Mouse (Mus musculus) colon, adult 2 months (tissue): Measurements from ENCODE around the gene Nol10. TPM values are rescaled to one million over a fixed set of nuclear protein-coding genes. Genes with fewer than 3 reads are reported as not detected.

Experiments
- polyA plus RNA-seq: library from polyadenylated mRNA; depleted of rRNA; stranded (reverse); fragments of >200 nt; gene quantifications from 2 replicates; pipeline ENCODE4 v1.2.3, GENCODE M21; 2012; rRNA removed

Gene Nol10
- 1.6 TPM in 2 replicates for polyA plus RNA-seq

DNA sequence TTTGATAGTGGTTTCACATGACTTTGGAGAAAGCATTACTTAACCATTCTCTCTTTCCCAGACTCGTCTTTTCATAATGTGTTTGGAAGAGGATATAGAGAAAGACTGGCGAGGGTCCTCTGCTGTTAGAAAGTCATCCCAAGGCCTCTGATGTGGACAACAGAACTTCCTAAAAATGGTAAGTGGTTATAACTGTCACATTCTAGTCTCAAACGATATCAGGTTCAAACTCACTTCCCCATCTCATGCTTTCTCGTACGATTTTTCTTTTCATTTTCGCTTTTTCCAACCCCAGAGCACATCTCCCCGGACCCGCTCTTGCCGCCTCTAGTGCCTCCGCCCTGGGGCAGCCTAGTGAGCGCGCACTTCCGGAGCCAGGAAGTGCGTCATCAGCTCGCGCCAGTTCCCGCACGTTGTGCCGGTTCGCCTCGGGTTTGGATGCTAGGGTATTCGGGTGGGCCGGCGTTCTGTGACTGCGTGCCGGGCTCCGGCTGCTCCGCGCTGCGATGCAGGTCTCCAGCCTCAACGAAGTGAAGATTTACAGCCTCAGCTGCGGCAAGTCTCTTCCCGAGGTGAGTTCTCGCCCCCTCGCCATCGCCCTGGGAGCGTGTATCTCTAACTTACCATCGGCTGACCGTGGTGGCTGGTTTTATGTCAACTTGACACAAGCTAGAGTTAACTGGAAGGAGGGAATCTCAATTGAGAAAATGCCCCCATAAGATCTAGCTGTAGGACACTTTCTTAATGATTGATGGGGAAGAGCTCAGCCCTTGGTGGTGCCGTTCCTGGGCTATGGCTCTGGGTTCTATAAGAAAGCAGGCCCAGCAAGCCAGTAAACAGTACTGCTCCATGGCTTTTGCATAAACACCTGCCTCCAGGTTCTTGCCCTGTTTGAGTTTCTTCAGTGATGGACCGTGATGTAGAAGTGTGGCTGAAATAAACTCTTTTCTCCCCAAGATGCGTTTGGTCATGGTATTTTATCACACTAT, at the start of gene Nol10:
Nol10 (plus strand) TSS at position 411 of the 989 bp plus-strand sequence.

DNA sequence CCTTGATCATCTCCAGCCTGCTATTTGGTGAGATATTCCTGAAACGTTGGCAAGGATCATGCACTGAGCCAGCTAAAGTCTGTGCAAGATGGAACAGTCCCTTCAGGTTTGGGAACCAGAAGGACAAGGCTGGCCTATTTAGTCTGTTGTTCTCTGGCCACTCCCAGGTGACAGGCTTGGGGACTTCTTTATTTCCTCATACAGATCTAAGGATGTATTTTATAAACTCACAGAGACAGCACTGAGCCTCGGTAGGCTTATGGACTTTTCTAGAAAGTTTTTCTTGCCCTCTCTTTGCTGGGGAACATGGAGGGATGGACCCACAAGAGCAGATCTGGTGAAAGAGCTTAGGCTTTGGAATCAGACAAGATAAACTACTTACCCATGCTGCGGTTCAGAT, 19.0 kb upstream of the Nol10 start, which contains the start of gene Atp6v1c2:
Atp6v1c2 (minus strand) TSS at position 101 of the 400 bp plus-strand sequence.

Other genes with a start within 250 kb of the Nol10 start
- gene Kcnf1, start 171.6 kb upstream of the Nol10 start, polyA plus RNA-seq, result 12.4 and 20.0 TPM in 2 replicates
- gene Pdia6, start 81.9 kb upstream of the Nol10 start, polyA plus RNA-seq, result 48.5 and 48.7 TPM in 2 replicates
- gene Atp6v1c2, start 19.1 kb upstream of the Nol10 start, polyA plus RNA-seq, result not detected in 2 replicates
- 89.2 and 96.4 TPM in 2 replicates for gene Odc1, start 196.3 kb downstream of the Nol10 start, polyA plus RNA-seq